Mouse (Mus musculus) neural tube, embryonic 12.5 days (tissue): ENCODE measurements around the gene Naxe. TPM values are rescaled to one million over a fixed set of nuclear protein-coding genes. Genes with fewer than 3 reads are reported as not detected.

Source experiments
- polyA plus RNA-seq: library from polyadenylated mRNA; unstranded; fragments of >200 nt; fragmentation: Nextera tagmentation; extraction: Ambion mirVana; gene quantifications from 2 replicates; pipeline ENCODE4 v1.2.1, GENCODE M21; 2016

The Naxe gene
- polyA plus RNA-seq, 1 experiment from 2014 or later: 129 TPM

Other genes with a start within 250 kb of the Naxe start
- 11.7 and 12.4 TPM in 2 replicates for gene Pear1, start 234.2 kb downstream of the Naxe start, polyA plus RNA-seq
- gene Sh2d2a, start 211.7 kb downstream of the Naxe start, polyA plus RNA-seq: not detected in 2 replicates
- 14.3 and 15.4 TPM in 2 replicates for gene Prcc, start 172.9 kb downstream of the Naxe start, polyA plus RNA-seq
- 225 and 233 TPM in 2 replicates for gene Hdgf, start 152.2 kb downstream of the Naxe start, polyA plus RNA-seq
- 78.4 and 81.7 TPM in 2 replicates for gene Mrpl24, start 139.0 kb downstream of the Naxe start, polyA plus RNA-seq
- gene Isg20l2, start 128.2 kb downstream of the Naxe start, polyA plus RNA-seq: 60.7 and 64.1 TPM in 2 replicates
- gene Rrnad1, start 127.8 kb downstream of the Naxe start, polyA plus RNA-seq: 22.2 TPM in 2 replicates
- 372 and 405 TPM in 2 replicates for gene Crabp2, start 109.8 kb downstream of the Naxe start, polyA plus RNA-seq
- gene Nes, start 87.4 kb downstream of the Naxe start, polyA plus RNA-seq: 140 and 169 TPM in 2 replicates
- 2.4 and 4.1 TPM in 2 replicates for gene Bcan, start 58.3 kb downstream of the Naxe start, polyA plus RNA-seq
- 0.24 and 0.60 TPM in 2 replicates for gene Hapln2, start 30.9 kb downstream of the Naxe start, polyA plus RNA-seq
- 28.9 and 29.1 TPM in 2 replicates for gene Gpatch4, start 15.4 kb downstream of the Naxe start, polyA plus RNA-seq
- not detected in 2 replicates for gene Ttc24, start 19.8 kb upstream of the Naxe start, polyA plus RNA-seq
- 14.1 and 14.3 TPM in 2 replicates for gene Iqgap3, start 23.5 kb upstream of the Naxe start, polyA plus RNA-seq
- 17.6 and 19.8 TPM in 2 replicates for gene Mef2d, start 83.9 kb upstream of the Naxe start, polyA plus RNA-seq
- gene Rhbg, start 196.2 kb upstream of the Naxe start, polyA plus RNA-seq: 0.32 and 0.79 TPM in 2 replicates
- gene Gm38392, start 228.7 kb upstream of the Naxe start, polyA plus RNA-seq: 0.27 TPM in 1 of 2 replicates, not detected in the other
- 9.4 and 12.9 TPM in 2 replicates for gene Tsacc, start 238.5 kb upstream of the Naxe start, polyA plus RNA-seq
- gene Cct3, start 238.6 kb upstream of the Naxe start, polyA plus RNA-seq: 593 and 606 TPM in 2 replicates